Mouse (Mus musculus): ENCODE results near the gene Uqcr10.

DNA sequence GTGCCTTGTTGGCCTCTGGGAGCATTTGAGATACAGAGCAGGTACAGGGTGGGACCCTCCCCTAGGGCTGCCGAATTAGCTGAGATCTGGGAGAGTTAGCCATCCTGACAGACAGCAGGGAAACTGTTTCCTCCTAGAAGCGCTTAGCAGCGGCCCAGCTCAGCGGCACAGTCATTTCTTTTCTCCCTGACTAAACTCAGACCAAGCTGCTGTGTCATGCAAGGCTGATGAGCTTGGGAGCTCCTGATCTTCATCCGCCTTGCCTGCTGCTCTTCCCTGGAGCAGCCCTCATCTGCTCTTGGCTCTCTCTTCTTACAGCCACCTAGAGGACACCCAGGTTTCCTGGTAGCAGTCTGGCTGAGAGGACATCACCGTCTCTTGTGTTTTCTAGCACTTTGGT, 20.0 kb downstream of the Uqcr10 start:
- TF ChIP-seq CTCF (conservative IDR thresholded peaks at IDR 0.05; ENCODE audit: low read length) (no peak), NANOG (IDR thresholded peaks at IDR 0.05; ENCODE audit: borderline replicate concordance, low read length) (no peak), POU5F1 (IDR thresholded peaks at IDR 0.05; ENCODE audit: borderline replicate concordance, low read length) (no peak)
